Mouse (Mus musculus) brain, embryonic 18.5 days (tissue): Measurements from ENCODE around the gene Zeb2.

ENCODE experiments used
- DNase-seq: peaks from one replicate; pipeline ENCODE4 v3.0.0-alpha.2; 2012; ENCODE audit warnings: low read depth, low spot score

Gene Zeb2

DNA sequence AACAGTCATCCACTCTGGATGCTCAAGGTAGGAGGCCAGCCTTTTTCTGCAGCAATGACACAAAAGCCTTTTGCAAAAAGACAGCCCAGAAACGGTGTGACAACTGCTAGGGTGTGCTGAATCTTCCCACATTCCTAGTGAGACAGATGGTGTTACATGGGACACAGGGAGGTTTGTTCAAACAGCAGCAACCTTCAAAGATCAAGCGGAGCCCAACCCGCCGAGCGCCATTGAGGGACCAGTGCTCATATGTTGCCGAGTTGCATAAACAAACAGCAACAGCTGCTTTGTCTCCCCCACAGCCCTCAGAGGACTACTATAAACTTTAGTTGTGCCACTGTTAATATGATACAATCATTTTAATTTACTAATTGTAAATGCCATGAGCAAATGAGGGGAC is 117.3 kb downstream of the Zeb2 start:
- no peak for DNase-seq

DNA sequence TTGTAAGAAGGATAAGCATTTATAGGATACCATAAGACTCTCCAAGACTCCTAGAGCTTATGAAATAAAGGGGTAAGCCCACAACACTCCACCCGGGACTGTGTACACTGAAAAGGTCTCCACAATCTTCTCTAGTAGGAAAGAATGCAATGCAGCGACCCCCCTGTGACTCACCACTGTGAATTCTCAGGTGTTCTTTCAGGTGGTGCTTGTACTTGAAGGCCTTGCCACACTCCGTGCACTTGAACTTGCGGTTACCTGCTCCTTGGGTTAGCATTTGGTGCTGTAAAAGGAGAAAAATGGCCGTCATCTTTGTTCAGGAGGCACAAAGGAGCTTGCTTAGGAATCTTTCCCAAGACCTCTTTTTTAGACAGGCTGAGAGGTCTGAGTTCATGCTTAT is 118.5 kb downstream of the Zeb2 start:
- no peak for DNase-seq

DNA sequence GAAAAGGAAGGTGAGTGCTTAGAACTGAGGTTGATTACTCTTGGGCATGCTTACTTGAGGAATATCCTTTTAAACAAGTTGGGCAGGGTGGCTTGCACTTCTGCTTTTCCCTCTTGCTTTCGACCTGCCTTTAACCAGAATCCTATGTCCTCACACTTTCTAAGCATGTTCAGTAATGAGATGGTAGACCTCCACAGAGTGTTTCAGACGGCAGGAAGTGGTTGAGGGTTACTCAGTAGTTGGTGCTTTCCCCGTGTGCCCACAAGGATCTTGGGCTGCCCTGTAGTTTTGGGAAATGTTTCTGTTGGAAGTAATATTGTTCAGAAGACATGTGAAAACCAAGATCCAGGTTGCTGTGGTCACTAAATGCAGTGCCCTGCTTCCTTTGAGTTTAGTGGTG is 135.5 kb downstream of the Zeb2 start:
- DNase-seq, result no peak

DNA sequence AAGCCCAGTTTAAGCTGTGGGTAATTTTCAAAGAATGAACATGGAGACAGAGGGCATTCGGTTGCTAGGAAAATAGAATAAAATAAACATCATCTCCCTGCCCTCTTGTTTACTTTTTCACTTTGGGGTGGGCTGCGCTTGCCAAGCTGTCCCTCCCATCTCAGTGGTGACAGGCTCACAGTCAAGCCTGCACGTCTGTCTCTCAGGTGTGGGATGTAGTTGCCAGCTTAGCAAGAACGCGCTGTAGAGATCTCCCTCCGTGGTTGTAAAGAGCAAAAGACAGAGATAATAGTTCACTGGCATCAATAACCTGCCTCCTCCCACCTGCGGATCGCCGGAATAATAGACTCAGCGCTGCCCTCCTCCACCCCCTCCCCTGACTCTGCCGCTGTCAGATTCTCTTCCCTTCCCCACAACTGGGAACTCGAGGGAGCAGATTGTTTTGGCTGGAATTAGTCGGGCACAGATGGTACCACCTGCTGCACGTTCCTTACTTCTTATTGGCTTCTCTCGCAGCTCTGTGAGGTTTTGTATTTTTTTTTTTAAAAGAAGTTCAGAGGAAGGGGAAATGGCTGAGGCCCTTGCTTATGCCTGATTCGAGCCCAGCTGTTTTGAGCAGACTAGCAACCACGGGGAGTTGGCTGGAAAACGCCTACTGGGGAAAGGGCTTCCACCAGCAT is 138.0 kb downstream of the Zeb2 start:
- peak; percentile 59 for DNase-seq

DNA sequence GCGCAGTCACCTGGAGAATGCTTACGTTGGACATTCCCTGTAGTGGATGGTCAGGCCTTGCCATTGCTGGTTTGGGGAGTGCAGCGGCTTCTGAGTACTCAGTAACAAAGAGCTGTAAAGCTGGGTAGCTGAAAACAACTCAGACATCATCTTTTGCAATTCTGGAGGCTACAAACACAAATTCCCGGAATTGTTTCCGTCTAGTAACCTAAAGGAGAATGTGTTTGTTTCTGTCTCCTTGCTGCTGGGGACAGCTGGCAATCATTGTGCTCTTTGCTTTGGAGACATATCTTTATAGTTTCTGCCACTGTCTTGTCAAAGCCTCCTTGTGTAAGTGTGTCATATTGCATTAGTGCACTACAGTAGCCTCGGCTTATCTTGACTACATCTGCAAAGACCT is 139.2 kb downstream of the Zeb2 start:
- no peak for DNase-seq

DNA sequence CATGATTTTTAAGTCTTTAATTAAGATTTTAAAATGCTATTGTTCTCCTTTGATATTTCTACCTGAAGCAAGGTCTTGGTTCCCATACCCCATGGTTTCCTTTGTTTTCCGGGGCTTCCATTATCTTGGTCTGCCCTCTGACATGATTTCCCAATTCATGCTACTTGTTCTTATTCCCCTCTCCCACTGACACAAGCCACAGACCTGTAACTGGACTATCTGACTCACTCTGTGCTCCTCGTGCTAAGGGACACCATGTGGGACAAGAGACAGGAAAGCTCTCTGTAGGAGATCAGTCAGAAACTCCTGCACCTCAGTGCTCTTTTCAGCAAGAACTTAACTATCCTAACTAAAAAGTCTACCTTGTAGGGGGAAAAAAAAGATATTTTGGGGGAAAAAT is 139.6 kb downstream of the Zeb2 start:
- no peak for DNase-seq

DNA sequence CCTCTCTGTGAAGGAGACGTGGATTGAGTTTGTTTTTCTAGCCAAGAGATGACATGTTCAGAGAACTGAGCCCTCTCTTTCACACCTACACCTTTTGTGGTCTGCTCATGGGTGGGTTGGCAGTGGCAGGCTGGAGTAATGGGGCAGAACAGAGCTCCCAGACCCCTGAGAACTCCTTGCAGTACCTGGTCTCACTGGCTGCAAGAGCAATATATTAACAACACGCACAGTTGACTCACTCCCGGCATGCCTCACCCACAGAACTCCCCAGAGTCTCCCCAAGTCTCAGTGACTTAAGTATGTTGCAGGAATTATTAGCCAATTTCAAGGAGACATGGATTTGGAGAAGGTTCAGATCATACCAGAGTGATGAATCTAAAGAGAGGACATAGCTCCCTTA is 140.1 kb downstream of the Zeb2 start:
- DNase-seq, result no peak

DNA sequence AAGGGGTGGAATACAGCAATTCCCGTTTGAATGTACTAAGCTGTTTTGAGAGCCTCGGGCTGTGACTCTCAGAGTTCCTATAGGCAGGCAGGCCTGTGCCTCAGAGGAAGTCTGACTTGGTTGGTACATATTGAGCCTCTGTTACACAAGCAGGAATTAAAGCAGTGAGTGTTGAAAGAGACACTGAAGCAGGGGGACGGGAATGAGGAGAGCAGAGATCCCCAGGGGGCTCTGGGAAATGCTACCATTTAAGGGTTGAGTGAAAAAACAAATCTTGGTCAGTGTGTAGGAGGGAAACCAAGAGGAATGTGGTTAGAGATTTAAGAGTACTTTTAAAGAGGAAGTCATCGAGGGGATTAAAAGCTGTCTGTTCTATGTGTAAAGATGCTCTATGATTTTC is 140.7 kb downstream of the Zeb2 start:
- DNase-seq, result no peak

DNA sequence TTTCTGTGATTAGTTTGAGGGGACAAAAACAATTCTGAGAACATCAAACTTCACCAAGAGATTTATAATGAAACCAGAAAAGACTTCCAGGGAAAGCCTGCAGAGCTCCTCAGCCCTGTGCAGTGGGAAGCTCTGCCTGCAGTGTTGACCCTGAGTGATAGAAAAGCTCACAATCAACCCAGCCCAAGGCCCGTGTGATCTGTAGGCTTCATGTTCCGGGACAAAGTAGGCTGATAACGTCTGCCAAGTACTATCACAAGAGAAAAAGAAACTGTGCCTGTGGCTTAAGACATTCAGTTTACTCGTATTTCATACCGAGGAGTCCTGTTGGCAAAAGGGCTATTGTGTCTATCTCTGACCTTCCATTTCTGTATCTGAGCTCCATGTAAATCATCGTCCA is 143.4 kb downstream of the Zeb2 start:
- no peak for DNase-seq

DNA sequence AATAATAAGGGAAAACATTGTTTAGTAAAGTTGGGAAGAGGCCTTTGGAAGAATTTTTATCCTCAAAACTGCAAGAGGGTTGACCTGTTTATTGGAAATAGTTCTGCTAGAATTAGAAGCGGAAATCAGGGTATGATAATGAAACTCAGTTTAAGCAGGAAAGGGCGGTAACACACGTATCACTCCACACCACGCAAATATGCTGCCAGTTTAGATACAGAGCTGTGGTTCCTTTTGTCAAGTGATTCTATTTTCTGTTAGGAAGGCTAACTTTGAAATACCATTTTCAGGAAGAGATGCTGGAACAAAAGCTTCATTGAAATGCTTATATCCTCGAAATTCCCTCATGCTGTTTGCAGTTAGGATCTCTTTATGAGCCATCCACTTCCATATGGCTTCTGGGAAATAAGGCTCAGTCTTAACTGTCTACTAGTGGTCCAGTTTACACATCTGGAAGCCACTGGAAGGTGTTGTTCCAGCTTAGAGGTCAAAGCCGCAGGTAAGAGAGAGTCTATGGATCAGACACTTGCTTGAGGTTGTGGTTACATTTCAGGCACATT is 147.0 kb downstream of the Zeb2 start:
- no peak for DNase-seq

DNA sequence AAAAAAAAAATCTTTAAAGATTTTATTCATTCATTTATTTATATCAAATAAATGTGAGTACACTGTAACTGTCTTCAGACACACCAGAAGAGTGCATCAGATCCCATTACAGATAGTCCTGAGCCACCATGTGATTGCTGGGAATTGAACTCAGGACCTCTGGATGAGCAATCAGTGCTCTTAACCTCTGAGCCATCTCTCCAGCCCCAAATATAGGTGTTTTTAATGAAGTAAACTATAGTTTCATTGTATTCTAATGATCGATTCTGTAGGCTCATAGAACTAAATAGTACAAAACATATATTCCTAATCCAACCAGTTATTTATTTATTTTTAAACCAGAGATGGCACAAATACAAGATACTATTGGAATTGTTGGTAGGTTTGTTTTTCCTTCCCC is 147.6 kb downstream of the Zeb2 start:
- DNase-seq, result no peak

DNA sequence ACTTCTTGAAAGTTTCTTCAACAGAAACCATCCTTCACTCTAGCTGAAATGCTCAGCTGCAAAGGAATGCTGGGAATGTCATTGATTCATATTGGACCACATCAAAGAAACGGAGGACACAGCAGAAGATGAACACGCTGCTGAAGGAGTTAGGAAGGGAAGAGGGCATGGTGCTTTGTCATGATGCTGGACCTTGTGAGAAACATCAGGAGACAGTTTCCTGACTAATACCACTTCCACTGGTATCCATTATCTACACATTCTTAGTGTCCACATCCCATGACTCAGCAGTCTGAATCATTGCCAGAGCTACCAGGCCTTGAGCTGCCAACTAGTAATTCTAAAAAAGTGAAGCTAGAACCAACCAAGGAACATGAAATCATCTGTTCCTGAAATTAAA is 148.0 kb downstream of the Zeb2 start:
- DNase-seq, result no peak

DNA sequence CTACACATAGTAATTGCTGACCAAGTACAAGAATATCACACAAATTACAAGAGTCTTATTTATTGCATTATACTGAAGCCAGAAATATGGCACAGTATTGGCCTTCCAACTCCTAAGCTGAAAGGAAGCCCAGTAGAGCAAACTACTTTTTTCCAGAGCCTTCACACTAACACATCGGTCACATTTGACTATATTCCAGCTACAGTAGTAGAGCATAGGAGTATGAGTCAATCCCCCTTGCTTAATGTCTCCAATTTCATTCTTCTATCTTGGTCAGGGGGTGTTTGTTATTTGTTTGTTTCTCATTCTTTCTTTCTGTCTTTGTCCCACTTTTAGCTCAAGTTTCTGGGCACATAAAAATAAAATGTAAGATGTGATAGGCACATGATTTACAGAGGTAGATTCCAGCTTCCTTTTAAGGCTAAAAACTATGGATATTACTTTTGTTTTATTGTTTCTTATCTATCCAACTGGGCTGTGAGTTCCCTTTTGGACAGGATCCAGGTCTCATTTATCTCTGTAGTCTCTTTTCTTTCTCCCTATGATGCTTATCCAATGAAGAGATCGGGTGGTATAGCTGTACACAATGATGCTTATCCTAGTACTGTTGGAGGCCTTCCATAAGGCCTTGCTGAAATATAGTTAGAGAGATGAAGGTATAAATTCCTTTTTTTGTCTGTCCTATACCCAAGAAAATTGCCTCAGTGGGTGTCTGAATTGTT is 151.2 kb downstream of the Zeb2 start:
- no peak for DNase-seq

DNA sequence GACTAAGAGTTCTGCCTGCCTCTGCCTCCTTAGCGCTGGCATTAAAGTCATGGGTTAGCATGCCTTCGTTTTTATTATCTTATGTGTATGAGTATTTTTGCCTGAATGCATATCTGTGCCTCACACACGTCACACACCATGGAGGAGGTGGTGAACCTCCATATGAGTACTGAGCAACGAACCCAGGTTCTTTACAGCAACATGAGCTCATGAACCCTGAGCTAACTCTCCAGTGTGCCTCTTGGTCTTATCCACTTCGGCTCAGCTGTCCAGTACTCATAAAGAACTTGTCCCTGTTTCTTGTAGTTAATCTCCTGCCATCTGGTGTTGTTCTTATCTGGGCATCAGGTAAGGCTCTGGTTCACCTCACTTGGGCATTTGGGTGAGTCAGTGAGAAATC is 154.6 kb downstream of the Zeb2 start:
- DNase-seq, result no peak

DNA sequence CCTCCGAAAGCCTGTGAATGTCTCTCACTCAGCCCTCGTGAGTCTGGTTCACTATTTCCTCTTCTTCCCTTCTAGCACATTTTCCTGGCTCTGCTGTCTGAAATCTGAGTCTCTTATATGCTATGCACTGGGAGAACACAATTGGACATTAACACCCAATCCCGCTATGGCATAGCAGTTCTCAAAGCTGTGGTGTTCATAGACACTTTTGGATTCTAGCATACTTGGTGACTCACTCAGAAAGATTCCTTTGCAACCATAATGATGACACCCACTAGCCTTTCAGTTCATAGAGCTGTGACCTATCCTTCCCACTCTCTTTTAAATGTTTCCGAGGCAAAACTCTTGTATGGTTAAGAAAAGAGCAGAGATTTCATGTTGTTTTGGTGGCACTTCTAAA is 156.0 kb downstream of the Zeb2 start:
- no peak for DNase-seq

DNA sequence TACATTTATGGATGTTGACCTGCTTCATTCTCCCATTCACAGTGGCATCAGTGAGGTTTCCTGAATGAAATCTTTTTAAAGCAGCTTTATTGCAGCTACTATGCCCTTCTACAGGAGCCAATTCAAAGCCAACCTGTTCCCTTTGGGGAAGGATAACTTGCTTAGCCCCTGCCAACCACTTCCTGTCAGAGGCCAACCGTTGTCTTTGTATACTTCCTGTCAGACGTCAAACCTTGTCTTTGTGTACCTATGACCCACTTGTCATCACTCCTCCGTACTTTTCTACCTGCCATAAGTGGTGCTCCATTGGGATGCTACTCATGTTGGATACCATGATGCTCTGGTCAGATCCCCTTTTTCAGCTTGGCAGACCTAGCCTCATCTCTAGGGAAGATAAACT is 156.6 kb downstream of the Zeb2 start:
- DNase-seq, result no peak

DNA sequence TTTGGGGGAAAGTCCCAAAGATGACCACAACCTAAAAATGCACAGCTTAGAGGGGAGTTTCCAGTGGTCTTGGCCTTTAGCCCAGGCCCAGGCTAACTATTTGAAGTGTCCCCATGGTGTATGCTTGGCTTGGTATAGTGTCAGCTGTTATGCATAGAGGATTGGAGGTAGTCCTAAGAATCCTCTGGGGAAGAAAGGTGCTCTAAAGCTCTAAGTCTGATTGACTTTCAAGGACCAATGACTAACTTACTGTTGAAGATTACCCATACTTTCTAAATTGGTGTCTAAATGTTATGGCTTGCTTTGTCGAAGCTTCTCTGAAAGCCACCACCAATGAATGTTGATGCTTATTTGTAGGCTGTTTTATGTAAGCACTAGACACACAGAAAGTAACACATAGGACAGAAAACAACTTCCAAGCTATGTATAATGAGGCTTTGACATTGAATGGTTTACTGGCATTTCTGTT is 159.8 kb downstream of the Zeb2 start:
- DNase-seq, result no peak

DNA sequence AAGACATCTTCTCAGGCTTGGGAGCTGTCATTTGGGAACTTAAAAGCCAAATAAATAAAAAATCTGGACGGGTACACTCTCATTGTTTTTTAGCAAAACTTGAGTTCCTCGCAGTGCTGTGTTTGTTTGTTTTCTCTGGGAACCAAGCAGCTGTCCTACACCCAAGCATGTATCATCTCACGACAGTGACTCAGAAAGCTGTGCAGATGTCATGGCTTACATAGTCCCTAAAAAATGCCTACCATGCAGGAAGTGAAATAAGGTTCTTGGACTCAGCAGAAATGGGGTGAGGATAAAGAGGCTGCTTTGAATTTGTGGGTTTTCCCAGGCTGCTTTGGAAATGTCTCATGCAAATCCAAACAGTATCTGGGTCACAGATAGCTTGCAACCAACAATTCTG is 161.0 kb downstream of the Zeb2 start:
- DNase-seq, result no peak

DNA sequence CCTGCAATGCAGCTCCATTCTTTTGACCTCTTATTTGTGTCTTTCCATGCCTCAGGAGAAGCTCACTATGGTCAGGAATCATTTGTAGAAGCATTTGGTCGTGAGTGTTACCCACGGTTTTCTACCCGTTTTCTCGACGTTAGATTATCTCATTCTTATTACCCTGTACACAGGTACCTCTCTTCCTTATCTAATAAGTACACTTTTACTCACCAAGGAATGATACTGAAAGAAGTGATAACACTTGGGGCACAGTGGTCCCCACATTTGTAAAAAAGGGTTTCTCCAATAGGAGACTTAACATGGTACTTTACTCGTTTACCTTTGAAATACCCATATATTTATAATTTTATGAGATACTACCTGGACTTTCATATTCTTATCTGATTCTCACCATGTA is 161.7 kb downstream of the Zeb2 start:
- no peak for DNase-seq

DNA sequence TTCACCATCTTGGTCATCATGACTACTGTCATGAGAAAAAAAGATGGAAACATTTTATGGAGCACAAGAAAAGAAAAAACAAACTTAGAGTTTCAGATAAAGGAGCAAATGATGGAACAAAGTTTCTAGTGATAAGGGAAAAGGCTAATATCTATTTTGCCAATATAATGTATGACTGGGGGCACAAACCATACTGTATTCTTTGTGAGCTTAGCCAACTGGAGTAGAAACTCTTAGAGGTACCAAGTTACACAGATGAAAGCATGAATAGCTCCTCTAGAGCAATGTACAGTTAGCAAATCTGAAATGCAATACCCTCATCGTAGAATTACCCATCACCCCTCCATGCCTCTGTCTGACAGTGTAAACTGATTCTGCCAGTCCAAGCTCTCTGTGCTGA is 163.0 kb downstream of the Zeb2 start:
- no peak for DNase-seq

DNA sequence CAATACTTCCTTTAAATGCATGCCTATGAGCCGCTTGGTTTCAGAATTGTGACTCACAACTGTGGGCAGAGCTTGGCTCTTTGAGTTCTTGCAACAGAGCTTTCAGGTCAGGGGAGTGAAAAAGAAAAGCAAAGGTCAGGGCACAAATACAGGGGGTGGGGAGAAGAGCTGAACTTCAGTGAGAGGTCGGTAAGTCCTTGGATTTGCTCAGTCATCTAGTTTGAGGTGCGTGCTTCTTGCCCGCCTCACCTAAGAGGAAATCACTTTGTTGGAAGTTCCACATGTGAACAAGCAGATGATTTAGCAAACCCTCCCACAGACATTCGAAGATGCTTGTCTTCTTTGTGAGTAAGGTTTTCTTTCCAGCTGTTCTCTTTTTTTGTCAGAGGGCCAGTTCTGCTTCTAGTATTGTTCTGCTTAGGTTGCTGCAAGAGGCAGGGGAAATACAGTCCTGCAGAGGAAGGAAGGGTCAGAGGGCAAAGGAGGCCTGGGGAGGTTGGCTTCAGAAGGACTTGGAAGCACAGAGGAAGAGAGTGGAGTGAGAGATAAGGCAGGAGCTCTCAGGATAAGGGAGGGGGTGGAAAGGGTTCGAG is 164.3 kb downstream of the Zeb2 start:
- no peak for DNase-seq

DNA sequence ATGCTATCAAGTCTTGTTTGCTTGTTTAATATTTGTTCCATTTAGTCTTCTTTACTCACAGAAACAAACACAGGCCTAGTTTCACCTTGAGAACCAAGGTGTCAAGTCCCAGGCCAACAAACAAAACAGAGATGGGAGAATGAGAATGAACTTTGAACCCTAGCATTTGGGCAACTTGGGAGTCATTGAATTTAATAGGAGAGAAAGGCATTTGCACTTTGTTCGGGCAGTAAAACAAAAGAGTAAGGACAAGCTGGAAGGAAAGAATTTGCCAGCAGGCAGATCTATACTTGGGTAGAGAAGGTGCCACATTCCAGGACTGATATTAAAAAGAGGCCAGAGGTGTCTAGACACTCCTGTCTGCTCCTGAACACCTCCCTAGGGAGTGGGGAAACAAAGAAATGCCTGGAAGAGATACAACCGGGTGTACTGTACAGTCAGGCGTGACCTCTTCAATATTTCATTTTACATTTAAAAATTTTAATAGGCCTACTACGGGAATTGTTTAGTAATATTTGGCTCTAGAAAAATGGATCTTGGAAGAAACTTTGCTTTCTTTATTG is 165.5 kb downstream of the Zeb2 start:
- no peak for DNase-seq

DNA sequence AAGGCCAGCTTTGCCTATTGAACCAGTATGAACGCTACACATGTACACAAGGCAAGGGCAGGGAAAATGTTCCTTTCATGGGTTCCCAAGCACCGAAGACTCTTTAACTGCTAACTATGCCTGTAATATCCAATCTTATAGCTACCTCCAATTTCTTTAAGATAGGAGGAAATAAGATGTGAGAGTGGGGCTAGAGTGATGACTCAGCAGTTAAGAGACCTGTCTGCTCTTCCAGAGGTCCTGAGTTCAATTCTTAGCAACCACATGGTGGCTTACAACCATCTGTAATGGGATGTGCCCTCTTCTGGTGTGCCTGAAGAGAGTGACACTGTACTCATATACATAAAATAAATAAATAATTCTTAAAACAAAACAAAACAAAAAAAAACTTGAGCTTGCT is 172.5 kb downstream of the Zeb2 start:
- no peak for DNase-seq
